Mouse (Mus musculus) heart, embryonic 12.5 days (tissue): Measurements from ENCODE around the gene Camk2n1. TPM values are rescaled to one million over a fixed set of nuclear protein-coding genes. Genes with fewer than 3 reads are reported as not detected.

Experiments used
- ATAC-seq: fragments of 200-750 bp; cut with Nextera tagmentation; 2 replicates; pipeline ENCODE4 v1.8.0; 2017; ENCODE audit warnings: moderate TSS enrichment, moderate library complexity; ENCODE audit not compliant: insufficient number of reproducible peaks, low FRiP score
- H3K27ac ChIP-seq: fragments of 300-500 bp; sonication (generic); 2 replicates; pipeline ENCODE4 v1.5.1; 2016; ENCODE audit warnings: mild to moderate bottlenecking, moderate library complexity; ENCODE audit not compliant: poor library complexity, severe bottlenecking
- H3K27me3 ChIP-seq: fragments of 300-500 bp; sonication (generic); replicated peaks from 2 replicates; pipeline ENCODE4 v1.6.1; 2016; ENCODE audit warnings: mild to moderate bottlenecking, moderate library complexity
- H3K36me3 ChIP-seq: fragments of 300-500 bp; sonication (generic); 2 replicates; pipeline ENCODE4 v1.6.1; 2016; ENCODE audit warnings: mild to moderate bottlenecking, moderate library complexity
- H3K4me1 ChIP-seq: fragments of 300-500 bp; sonication (generic); replicated peaks from 2 replicates; pipeline ENCODE4 v1.6.1; 2016; ENCODE audit warnings: mild to moderate bottlenecking
- H3K4me2 ChIP-seq: fragments of 300-500 bp; sonication (generic); 2 replicates; pipeline ENCODE4 v1.6.1; 2016; ENCODE audit warnings: mild to moderate bottlenecking, moderate library complexity
- H3K4me3 ChIP-seq: fragments of 300-500 bp; sonication (generic); 2 replicates; pipeline ENCODE4 v1.5.1; 2016; ENCODE audit warnings: mild to moderate bottlenecking
- H3K9ac ChIP-seq: fragments of 300-500 bp; sonication (generic); 2 replicates; pipeline ENCODE4 v1.6.1; 2016; ENCODE audit warnings: mild to moderate bottlenecking, moderate library complexity
- H3K9me3 ChIP-seq: fragments of 300-500 bp; sonication (generic); replicated peaks from 2 replicates; pipeline ENCODE4 v1.6.1; 2016; ENCODE audit warnings: mild to moderate bottlenecking, moderate library complexity
- WGBS: fragments of 180-500 bp; shearing (Covaris S2); methylation state at CpG from one replicate; pipeline ENCODE4 v1.1.7; 2016; 5-methylcytosine and 5-hydroxymethylcytosine counted together
- polyA plus RNA-seq: library from polyadenylated mRNA; unstranded; fragments of >200 nt; fragmentation: Nextera tagmentation; extraction: Ambion mirVana; gene quantifications from 2 replicates; pipeline ENCODE4 v1.2.1, GENCODE M21; 2016

Gene Camk2n1
- polyA plus RNA-seq, 1 experiment from 2014 or later = 1.4 TPM

GRCm38 (mm10) chr4:138466690-138467089 lies 12.6 kb downstream of the Camk2n1 start:
- Histone ChIP-seq H3K9ac (no peak overlapping the region), H3K9me3 (0 out of 2 replicates have a peak, but pooled peaks cover 3% of the 10 kb centered on the region), H3K27me3 (peaks cover 49% of the 10 kb centered on the region), H3K27ac (no peak overlapping the region), H3K36me3 (no peaks in the 10 kb centered on the region), H3K4me1 (peaks cover 42% of the 10 kb centered on the region), H3K4me2 (no peak overlapping the region), H3K4me3 (no peak overlapping the region)
- ATAC-seq = no peak
- 59% methylated on average over 6 of the region's 6 CpGs for WGBS

- Histone ChIP-seq H3K9me3 (0 out of 2 replicates have a peak, but pooled peaks cover 3% of the 10 kb centered on the region), H3K4me1 (peaks cover 42% of the 10 kb centered on the region), H3K9ac (no peak overlapping the region), H3K36me3 (no peaks in the 10 kb centered on the region), H3K27ac (no peak overlapping the region), H3K27me3 (peaks cover 45% of the 10 kb centered on the region), H3K4me3 (no peak overlapping the region), H3K4me2 (no peak overlapping the region)
- 81% methylated on average over 5 of the region's 5 CpGs for WGBS
- no peak for ATAC-seq
Observed at GRCm38 (mm10) chr4:138467451-138467850, 13.3 kb downstream of the Camk2n1 start.

- 0 out of 2 replicates have a peak, but pooled peaks have one; percentile 20 for ATAC-seq
- Histone ChIP-seq H3K27ac (no peak overlapping the region), H3K27me3 (peaks cover 58% of the 10 kb centered on the region), H3K4me3 (no peak overlapping the region), H3K4me2 (peak overlapping the region; percentile 38), H3K9me3 (0 out of 2 replicates have a peak, but pooled peaks cover 3% of the 10 kb centered on the region), H3K4me1 (peaks cover 28% of the 10 kb centered on the region), H3K9ac (no peak overlapping the region), H3K36me3 (no peaks in the 10 kb centered on the region)
- WGBS = 10% methylated on average over 7 of the region's 7 CpGs
Observed at GRCm38 (mm10) chr4:138469080-138469479, 15.0 kb downstream of the Camk2n1 start.

DNA sequence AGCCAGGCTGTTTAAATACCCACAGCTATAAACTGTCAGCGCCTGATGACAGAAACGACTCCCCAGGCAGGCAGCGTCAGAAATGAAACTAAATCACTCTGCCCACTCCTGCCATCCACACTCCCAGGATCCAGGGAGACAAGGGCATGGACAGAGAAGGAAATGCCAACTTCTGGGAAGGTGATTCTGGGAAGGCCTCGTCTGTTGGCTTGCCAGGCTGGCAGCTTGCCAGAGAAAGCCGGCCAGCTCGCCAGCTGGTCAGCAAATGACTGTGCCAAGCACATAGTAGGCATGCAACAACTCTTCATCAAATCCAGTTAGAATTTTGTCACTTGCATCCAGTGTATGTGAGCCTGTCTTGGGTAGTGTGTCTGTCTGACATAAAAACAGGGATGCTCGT lies 17.1 kb downstream of the Camk2n1 start:
- no peak overlapping the region for H3K9ac ChIP-seq
- H3K4me3 ChIP-seq = no peak overlapping the region
- ATAC-seq = no peak
- no peaks in the 10 kb centered on the region for H3K36me3 ChIP-seq
- peaks cover 12% of the 10 kb centered on the region for H3K4me1 ChIP-seq
- no peak overlapping the region for H3K4me2 ChIP-seq
- H3K27me3 ChIP-seq = peaks cover 63% of the 10 kb centered on the region
- WGBS = 64% methylated on average over 7 of the region's 7 CpGs
- H3K27ac ChIP-seq = no peak overlapping the region
- H3K9me3 ChIP-seq = 0 out of 2 replicates have a peak, but pooled peaks cover 3% of the 10 kb centered on the region

DNA sequence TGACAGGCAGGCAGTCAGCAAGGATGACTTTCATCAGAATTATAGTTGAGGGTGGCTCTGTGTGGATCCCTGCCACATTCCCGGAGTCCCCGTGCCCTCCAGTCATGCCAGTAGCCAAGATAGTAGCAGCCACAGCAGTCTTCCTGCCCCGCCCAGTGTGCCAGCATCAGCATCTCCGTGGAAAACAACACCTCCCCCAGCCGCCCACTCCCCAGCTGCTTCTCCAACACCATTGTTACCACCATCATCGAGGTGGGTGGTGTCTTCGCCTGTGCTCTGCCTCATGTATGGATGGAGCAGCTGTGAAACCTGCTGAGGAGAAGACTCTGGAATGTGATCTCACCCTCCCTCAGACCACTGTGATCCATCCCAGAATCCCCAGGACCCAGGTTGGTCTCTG lies 25.5 kb downstream of the Camk2n1 start:
- Histone ChIP-seq H3K9ac (no peak overlapping the region), H3K27me3 (peaks cover 49% of the 10 kb centered on the region), H3K4me3 (no peak overlapping the region), H3K36me3 (no peaks in the 10 kb centered on the region), H3K27ac (no peak overlapping the region), H3K4me1 (no peaks in the 10 kb centered on the region), H3K9me3 (no peaks in the 10 kb centered on the region; the same call in 1 of the 2 replicates), H3K4me2 (no peak overlapping the region)
- ATAC-seq = no peak
- WGBS = 62% methylated on average over 7 of the region's 7 CpGs

- H3K4me2 ChIP-seq = no peak overlapping the region
- H3K36me3 ChIP-seq = no peaks in the 10 kb centered on the region
- 54% methylated on average over 9 of the region's 9 CpGs for WGBS
- no peak overlapping the region for H3K4me3 ChIP-seq
- no peaks in the 10 kb centered on the region for H3K4me1 ChIP-seq
- no peaks in the 10 kb centered on the region; the same call in 1 of the 2 replicates for H3K9me3 ChIP-seq
- no peak for ATAC-seq
- H3K27me3 ChIP-seq = peaks cover 36% of the 10 kb centered on the region
- no peak overlapping the region for H3K9ac ChIP-seq
- H3K27ac ChIP-seq = no peak overlapping the region
Observed at GRCm38 (mm10) chr4:138480962-138481361, 26.8 kb downstream of the Camk2n1 start.

GRCm38 (mm10) chr4:138482721-138483120 lies 28.6 kb downstream of the Camk2n1 start:
- no peak overlapping the region for H3K4me3 ChIP-seq
- H3K27me3 ChIP-seq = peaks cover 29% of the 10 kb centered on the region
- no peak overlapping the region for H3K27ac ChIP-seq
- 48% methylated on average over 8 of the region's 8 CpGs for WGBS
- no peaks in the 10 kb centered on the region; the same call in 1 of the 2 replicates for H3K9me3 ChIP-seq
- no peaks in the 10 kb centered on the region for H3K36me3 ChIP-seq
- ATAC-seq = no peak
- no peaks in the 10 kb centered on the region for H3K4me1 ChIP-seq
- H3K9ac ChIP-seq = no peak overlapping the region
- no peak overlapping the region for H3K4me2 ChIP-seq

DNA sequence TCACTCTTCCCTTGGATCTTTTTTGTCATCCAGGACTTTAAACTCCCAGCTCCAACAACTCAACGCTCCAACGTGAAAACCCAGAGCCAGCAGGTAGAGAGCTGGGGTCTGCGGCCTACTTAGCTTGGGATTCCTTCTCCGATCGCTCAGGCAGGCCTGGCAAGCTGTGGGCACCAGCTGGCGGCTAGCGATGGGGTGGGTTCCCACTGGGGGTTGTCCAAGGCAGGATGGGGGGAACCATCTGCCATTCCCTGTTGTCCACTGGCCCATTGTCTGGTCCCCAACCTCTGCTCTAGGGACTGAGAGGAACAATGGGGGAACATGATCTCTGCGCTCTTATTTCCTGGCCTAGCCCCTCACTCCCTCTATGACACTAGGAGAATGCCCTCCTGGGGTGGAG lies 34.1 kb downstream of the Camk2n1 start:
- no peak overlapping the region for H3K9ac ChIP-seq
- H3K27ac ChIP-seq = no peak overlapping the region
- peaks cover 12% of the 10 kb centered on the region for H3K4me1 ChIP-seq
- no peaks in the 10 kb centered on the region; the same call in 1 of the 2 replicates for H3K9me3 ChIP-seq
- WGBS = 57% methylated on average over 8 of the region's 8 CpGs
- peaks cover 18% of the 10 kb centered on the region; the same call in 1 of the 2 replicates for H3K27me3 ChIP-seq
- H3K36me3 ChIP-seq = no peaks in the 10 kb centered on the region
- no peak overlapping the region for H3K4me3 ChIP-seq
- no peak overlapping the region for H3K4me2 ChIP-seq
- no peak for ATAC-seq

- Histone ChIP-seq H3K27me3 (peaks cover 45% of the 10 kb centered on the region), H3K4me3 (no peak overlapping the region), H3K4me2 (no peak overlapping the region), H3K4me1 (peaks cover 39% of the 10 kb centered on the region), H3K36me3 (no peaks in the 10 kb centered on the region), H3K9ac (no peak overlapping the region), H3K27ac (no peak overlapping the region), H3K9me3 (no peaks in the 10 kb centered on the region)
- ATAC-seq = no peak
- WGBS = 82% methylated on average over 4 of the region's 4 CpGs
Observed at GRCm38 (mm10) chr4:138491088-138491487, 37.0 kb downstream of the Camk2n1 start.

- Histone ChIP-seq H3K27me3 (peaks cover 53% of the 10 kb centered on the region), H3K36me3 (no peaks in the 10 kb centered on the region), H3K27ac (no peak overlapping the region), H3K9me3 (no peaks in the 10 kb centered on the region), H3K4me3 (no peak overlapping the region), H3K9ac (no peak overlapping the region), H3K4me2 (no peak overlapping the region), H3K4me1 (peaks cover 43% of the 10 kb centered on the region)
- WGBS = 38% methylated on average over 5 of the region's 5 CpGs
- peak; percentile 29; the same call in 1 of the 2 replicates for ATAC-seq
Observed at GRCm38 (mm10) chr4:138493161-138494001, 39.3 kb downstream of the Camk2n1 start.

GRCm38 (mm10) chr4:138494905-138495304 lies 40.8 kb downstream of the Camk2n1 start:
- Histone ChIP-seq H3K36me3 (no peaks in the 10 kb centered on the region), H3K4me1 (peaks cover 36% of the 10 kb centered on the region), H3K4me2 (no peak overlapping the region), H3K27me3 (peaks cover 65% of the 10 kb centered on the region), H3K4me3 (no peak overlapping the region), H3K27ac (no peak overlapping the region), H3K9ac (no peak overlapping the region), H3K9me3 (no peaks in the 10 kb centered on the region)
- WGBS = 24% methylated on average over 5 of the region's 5 CpGs
- ATAC-seq = no peak
